Mouse (Mus musculus): ENCODE measurements at regions not wholly inside any gene's neighbourhood (a gene's known extent, or its start where the extent isn't known, plus 50 kb on each side); places are given as distances from the start of the nearest gene placed in this dataset.

- TF ChIP-seq EP300 (IDR thresholded peaks at IDR 0.05) (no peak), CTCF (IDR thresholded peaks at IDR 0.05) (no peak)
- no peaks in the 10 kb centered on the region for H3K27me3 ChIP-seq (replicated peaks; ENCODE audit: insufficient read depth, low read length)
- H3K27ac ChIP-seq (ENCODE audit: low read length) = no peak overlapping the region
- no peak overlapping the region for H3K4me3 ChIP-seq (ENCODE audit: low read depth, low read length)
- DNase-seq (ENCODE audit: low spot score) (no peak), ATAC-seq (no peak)
- WGBS = 76% methylated on average over 6 of the region's 6 CpGs
- H3K9ac ChIP-seq (replicated peaks; ENCODE audit: low read depth) = no peak overlapping the region
- H3K4me1 ChIP-seq (ENCODE audit: insufficient read depth, low read depth, low read length) = no peaks in the 10 kb centered on the region
- H3K4me2 ChIP-seq (replicated peaks; ENCODE audit: low read depth, low read length) = no peak overlapping the region
- no peaks in the 10 kb centered on the region for H3K9me3 ChIP-seq (ENCODE audit: low read length)
- H3K36me3 ChIP-seq (ENCODE audit: insufficient read depth, low read length) = no peaks in the 10 kb centered on the region
These were observed 719.5 kb upstream of the Zeb2 start for GRCm38 (mm10) chr2:45836546-45837221.

GRCm38 (mm10) chr2:45817945-45818719, 700.9 kb upstream of the Zeb2 start:
- ATAC-seq (no peak), DNase-seq (ENCODE audit: low spot score) (peak; percentile 39)
- TF ChIP-seq EP300 (IDR thresholded peaks at IDR 0.05) = no peak; the same call in 1 of the 2 replicates
- peak; percentile 6; the same call in 1 of the 2 replicates for TF ChIP-seq CTCF (IDR thresholded peaks at IDR 0.05)
- H3K4me2 ChIP-seq (replicated peaks; ENCODE audit: low read depth, low read length) = no peak overlapping the region
- H3K4me3 ChIP-seq (ENCODE audit: low read depth, low read length) = no peak overlapping the region
- no peaks in the 10 kb centered on the region for H3K4me1 ChIP-seq (ENCODE audit: insufficient read depth, low read depth, low read length)
- H3K27me3 ChIP-seq (replicated peaks; ENCODE audit: insufficient read depth, low read length) = no peaks in the 10 kb centered on the region
- WGBS = 46% methylated on average over 8 of the region's 8 CpGs
- H3K9me3 ChIP-seq (ENCODE audit: low read length) = no peaks in the 10 kb centered on the region
- H3K36me3 ChIP-seq (ENCODE audit: insufficient read depth, low read length) = no peaks in the 10 kb centered on the region
- H3K9ac ChIP-seq (replicated peaks; ENCODE audit: low read depth) = no peak overlapping the region
- H3K27ac ChIP-seq (ENCODE audit: low read length) = no peak overlapping the region

GRCm38 (mm10) chr2:45814741-45815140, 697.5 kb upstream of the Zeb2 start:
- no peaks in the 10 kb centered on the region for H3K36me3 ChIP-seq (ENCODE audit: insufficient read depth, low read length)
- WGBS = 88% methylated on average over 4 of the region's 4 CpGs
- no peaks in the 10 kb centered on the region for H3K9me3 ChIP-seq (ENCODE audit: low read length)
- no peak overlapping the region for H3K4me3 ChIP-seq (ENCODE audit: low read depth, low read length)
- H3K4me2 ChIP-seq (replicated peaks; ENCODE audit: low read depth, low read length) = no peak overlapping the region
- no peaks in the 10 kb centered on the region for H3K27me3 ChIP-seq (replicated peaks; ENCODE audit: insufficient read depth, low read length)
- H3K9ac ChIP-seq (replicated peaks; ENCODE audit: low read depth) = no peak overlapping the region
- no peak overlapping the region for H3K27ac ChIP-seq (ENCODE audit: low read length)
- no peak for TF ChIP-seq EP300 (IDR thresholded peaks at IDR 0.05)
- no peak for TF ChIP-seq CTCF (IDR thresholded peaks at IDR 0.05)
- no peak for ATAC-seq
- no peaks in the 10 kb centered on the region for H3K4me1 ChIP-seq (ENCODE audit: insufficient read depth, low read depth, low read length)
- no peak for DNase-seq (ENCODE audit: low spot score)

GRCm38 (mm10) chr2:45805329-45805728, 688.1 kb upstream of the Zeb2 start:
- ATAC-seq (no peak), DNase-seq (ENCODE audit: low spot score) (peak; percentile 44)
- no peak for TF ChIP-seq CTCF (IDR thresholded peaks at IDR 0.05)
- peak; percentile 38; the same call in 1 of the 2 replicates for TF ChIP-seq EP300 (IDR thresholded peaks at IDR 0.05)
- no peaks in the 10 kb centered on the region for H3K36me3 ChIP-seq (ENCODE audit: insufficient read depth, low read length)
- no peak overlapping the region for H3K9ac ChIP-seq (replicated peaks; ENCODE audit: low read depth)
- no peak overlapping the region for H3K27ac ChIP-seq (ENCODE audit: low read length)
- no peak overlapping the region for H3K4me2 ChIP-seq (replicated peaks; ENCODE audit: low read depth, low read length)
- H3K9me3 ChIP-seq (ENCODE audit: low read length) = no peaks in the 10 kb centered on the region
- no peak overlapping the region for H3K4me3 ChIP-seq (ENCODE audit: low read depth, low read length)
- H3K27me3 ChIP-seq (replicated peaks; ENCODE audit: insufficient read depth, low read length) = no peaks in the 10 kb centered on the region
- H3K4me1 ChIP-seq (ENCODE audit: insufficient read depth, low read depth, low read length) = no peaks in the 10 kb centered on the region
- WGBS = 32% methylated on average over 2 of the region's 2 CpGs

GRCm38 (mm10) chr2:45800131-45800530, 682.9 kb upstream of the Zeb2 start:
- no peaks in the 10 kb centered on the region for H3K4me1 ChIP-seq (ENCODE audit: insufficient read depth, low read depth, low read length)
- 81% methylated on average over 2 of the region's 2 CpGs for WGBS
- no peak overlapping the region for H3K27ac ChIP-seq (ENCODE audit: low read length)
- no peak for TF ChIP-seq CTCF (IDR thresholded peaks at IDR 0.05)
- no peak for TF ChIP-seq EP300 (IDR thresholded peaks at IDR 0.05)
- ATAC-seq (no peak), DNase-seq (ENCODE audit: low spot score) (no peak)
- no peak overlapping the region for H3K4me3 ChIP-seq (ENCODE audit: low read depth, low read length)
- no peaks in the 10 kb centered on the region for H3K9me3 ChIP-seq (ENCODE audit: low read length)
- H3K9ac ChIP-seq (replicated peaks; ENCODE audit: low read depth) = no peak overlapping the region
- H3K4me2 ChIP-seq (replicated peaks; ENCODE audit: low read depth, low read length) = no peak overlapping the region
- no peaks in the 10 kb centered on the region for H3K27me3 ChIP-seq (replicated peaks; ENCODE audit: insufficient read depth, low read length)
- H3K36me3 ChIP-seq (ENCODE audit: insufficient read depth, low read length) = no peaks in the 10 kb centered on the region

GRCm38 (mm10) chr2:45793561-45793960, 676.4 kb upstream of the Zeb2 start:
- DNase-seq (ENCODE audit: low spot score) (no peak), ATAC-seq (no peak)
- H3K4me3 ChIP-seq (ENCODE audit: low read depth, low read length) = no peak overlapping the region
- WGBS = 67% methylated on average over 3 of the region's 3 CpGs
- TF ChIP-seq CTCF (IDR thresholded peaks at IDR 0.05) (no peak), EP300 (IDR thresholded peaks at IDR 0.05) (no peak)
- H3K27me3 ChIP-seq (replicated peaks; ENCODE audit: insufficient read depth, low read length) = no peaks in the 10 kb centered on the region
- no peak overlapping the region for H3K9ac ChIP-seq (replicated peaks; ENCODE audit: low read depth)
- no peaks in the 10 kb centered on the region for H3K9me3 ChIP-seq (ENCODE audit: low read length)
- no peaks in the 10 kb centered on the region for H3K36me3 ChIP-seq (ENCODE audit: insufficient read depth, low read length)
- no peaks in the 10 kb centered on the region for H3K4me1 ChIP-seq (ENCODE audit: insufficient read depth, low read depth, low read length)
- H3K4me2 ChIP-seq (replicated peaks; ENCODE audit: low read depth, low read length) = no peak overlapping the region
- no peak overlapping the region for H3K27ac ChIP-seq (ENCODE audit: low read length)

All from lung, postnatal 0 days (tissue).